Mouse (Mus musculus) brain, embryonic 14.5 days (tissue): ENCODE measurements around the gene Csrp1. TPM values are rescaled to one million over a fixed set of nuclear protein-coding genes. Genes with fewer than 3 reads are reported as not detected.

ENCODE experiments used
- DNase-seq: peaks from one replicate; pipeline ENCODE4 v3.0.0-alpha.2; 2011; ENCODE audit warnings: low read depth
- CTCF ChIP-seq: fragments of 200-500 bp; IDR thresholded peaks from 2 replicates; pipeline ENCODE4 v1.5.1; 2012; ENCODE audit warnings: inconsistent platforms, mild to moderate bottlenecking, moderate library complexity, borderline replicate concordance; ENCODE audit not compliant: insufficient read depth, insufficient read length; ENCODE audit errors: extremely low read depth
- POLR2A ChIP-seq: fragments of 200-500 bp; IDR thresholded peaks from 2 replicates; pipeline ENCODE4 v1.6.1; 2012; ENCODE audit warnings: mild to moderate bottlenecking, inconsistent platforms, borderline replicate concordance; ENCODE audit not compliant: poor library complexity, insufficient read depth, insufficient read length, severe bottlenecking; ENCODE audit errors: extremely low read depth
- polyA plus RNA-seq: library from polyadenylated mRNA; depleted of rRNA; stranded (reverse); fragments of >200 nt; gene quantifications from 2 replicates; pipeline ENCODE4 v1.2.3, GENCODE M21; 2012

Gene Csrp1
- polyA plus RNA-seq, 1 experiment, result 29.1 TPM

- DNase-seq, result peak; percentile 30
- TF ChIP-seq CTCF (no peak), POLR2A (no peak)
Measured at GRCm38 (mm10) chr1:135725936-135726335, 6.1 kb downstream of the Csrp1 start.

- no peak for TF ChIP-seq CTCF
- no peak for TF ChIP-seq POLR2A
- peak; percentile 91 for DNase-seq
Measured at GRCm38 (mm10) chr1:135728631-135729366, 8.9 kb downstream of the Csrp1 start.

GRCm38 (mm10) chr1:135729367-135729713 is 9.5 kb downstream of the Csrp1 start:
- DNase-seq, result no peak
- TF ChIP-seq CTCF (no peak), POLR2A (no peak)

GRCm38 (mm10) chr1:135729821-135730220 is 10.0 kb downstream of the Csrp1 start:
- DNase-seq, result no peak

GRCm38 (mm10) chr1:135730296-135730695 is 10.4 kb downstream of the Csrp1 start:
- TF ChIP-seq POLR2A (no peak), CTCF (no peak)
- DNase-seq, result no peak

More at GRCm38 (mm10) chr1:135729821-135730220, 10.0 kb downstream of the Csrp1 start:
- TF ChIP-seq POLR2A (no peak), CTCF (no peak)

- TF ChIP-seq POLR2A, result no peak
- DNase-seq, result no peak
Measured at GRCm38 (mm10) chr1:135731393-135731792, 11.5 kb downstream of the Csrp1 start.

- peak; percentile 83 for DNase-seq
Measured at GRCm38 (mm10) chr1:135731897-135732684, 12.2 kb downstream of the Csrp1 start.

GRCm38 (mm10) chr1:135734225-135734937 is 14.5 kb downstream of the Csrp1 start:
- TF ChIP-seq POLR2A (no peak), CTCF (no peak)
- peak; percentile 81 for DNase-seq

More at GRCm38 (mm10) chr1:135731897-135732684, 12.2 kb downstream of the Csrp1 start:
- TF ChIP-seq POLR2A (no peak), CTCF (no peak)

GRCm38 (mm10) chr1:135735460-135735859 is 15.6 kb downstream of the Csrp1 start:
- TF ChIP-seq POLR2A (no peak), CTCF (no peak)
- no peak for DNase-seq

- no peak for DNase-seq
- TF ChIP-seq POLR2A, result no peak
- TF ChIP-seq CTCF, result no peak
Measured at GRCm38 (mm10) chr1:135744987-135745386, 25.1 kb downstream of the Csrp1 start.

GRCm38 (mm10) chr1:135746248-135746647 is 26.4 kb downstream of the Csrp1 start:
- DNase-seq, result no peak
- TF ChIP-seq POLR2A, result no peak
- TF ChIP-seq CTCF, result no peak

- DNase-seq, result peak; percentile 96
- TF ChIP-seq CTCF (peak; percentile 97), POLR2A (no peak)
Measured at GRCm38 (mm10) chr1:135752737-135753348, 33.0 kb downstream of the Csrp1 start.

GRCm38 (mm10) chr1:135755287-135755686 is 35.4 kb downstream of the Csrp1 start:
- no peak for DNase-seq
- TF ChIP-seq CTCF (no peak), POLR2A (no peak)
